ENCODE assay signal across 22 mouse cellular contexts in genomic region chr14:49278880-49279279, GRCm38 (mm10). TPM values are rescaled to one million over a fixed set of nuclear protein-coding genes. Genes with fewer than 3 reads are reported as not detected.
"Had no signal": no experiment of that assay in that cellular context is flagged by ENCODE, and none has a peak within 500 bp of the region (broad histone marks: within the 10 kb centered on the region; RNA-seq: fewer than 3 reads in every experiment).

No protein-coding gene starts in this region.

- ATAC-seq: liver, postnatal 0 days had no signal

- H3K27ac ChIP-seq: layer of hippocampus, adult 2 months; left cerebral cortex, adult 2 months; limb, embryonic 12.5 days; limb, embryonic 15.5 days; liver, embryonic 14.5 days had no signal

- H3K9ac ChIP-seq: limb, embryonic 12.5 days; limb, embryonic 15.5 days; liver, embryonic 14.5 days; liver, postnatal 0 days; lung, embryonic 14.5 days had no signal

- DNase-seq: kidney, adult 11 months; kidney, adult 9 months; kidney, postnatal 25 days; layer of hippocampus, adult 9-11 months; layer of hippocampus, postnatal 36 days; liver, postnatal 0 days; lung, embryonic 14.5 days; lung, postnatal 10 days; lung, postnatal 4 days; midbrain, embryonic 14.5 days; right cerebral cortex, postnatal 4 days; thymus, adult 2 months; thymus, postnatal 14 days had no signal

- H3K36me3 ChIP-seq: limb, embryonic 12.5 days; limb, embryonic 15.5 days had no signal

- H3K27me3 ChIP-seq: limb, embryonic 12.5 days; limb, embryonic 15.5 days had no signal

- H3K4me3 ChIP-seq: layer of hippocampus, adult 2 months; left cerebral cortex, adult 2 months; limb, embryonic 12.5 days; limb, embryonic 15.5 days had no signal

- H3K4me2 ChIP-seq: limb, embryonic 12.5 days; limb, embryonic 15.5 days; liver, embryonic 11.5 days; lung, embryonic 14.5 days; midbrain, embryonic 11.5 days had no signal

- H3K4me1 ChIP-seq: limb, embryonic 12.5 days; limb, embryonic 15.5 days had no signal

- H3K9me3 ChIP-seq: limb, embryonic 12.5 days; limb, embryonic 15.5 days had no signal

RNA-seq across cellular contexts. Expression of gene ccdc198, which starts 33.6 kb away (rescaled TPM):
- polyA plus RNA-seq: limb, embryonic 15.5 days; midbrain, postnatal 0 days; thymus, adult 2 months; urinary bladder, adult 2 months had no signal
